Mouse (Mus musculus): ENCODE results near the gene Nkain1.

DNA sequence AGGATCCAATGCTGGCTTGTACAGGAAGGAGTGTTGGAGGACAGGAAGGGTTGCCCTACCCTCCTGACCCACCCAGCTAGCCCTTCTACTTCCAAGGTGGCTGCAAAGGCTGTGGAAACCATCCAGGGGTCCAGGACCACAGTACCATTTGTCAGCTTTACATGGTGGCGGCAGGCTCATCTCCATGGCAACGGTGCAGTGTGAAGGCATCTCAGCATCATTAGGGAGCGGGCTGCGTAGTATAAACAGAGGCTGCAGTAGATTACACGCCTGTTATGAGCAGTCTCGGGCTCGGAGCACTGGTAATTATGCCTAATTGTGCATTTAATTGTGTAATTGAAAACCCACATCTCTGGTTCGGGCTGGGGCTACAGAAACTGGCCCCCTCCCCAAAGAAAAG is 10.2 kb downstream of the Nkain1 start:
- TF ChIP-seq CTCF (IDR thresholded peaks at IDR 0.05) (no peak), POLR2A (IDR thresholded peaks at IDR 0.05; ENCODE audit: insufficient read depth, low read depth, low read length) (no peak), EP300 (IDR thresholded peaks at IDR 0.05; ENCODE audit: insufficient read depth, low read depth, low read length) (no peak)

Measured in heart, adult 2 months (tissue).